Mouse (Mus musculus) stomach, postnatal 0 days (tissue): ENCODE measurements at regions not wholly inside any gene's neighbourhood (a gene's known extent, or its start where the extent isn't known, plus 50 kb on each side); places are given as distances from the start of the nearest gene placed in this dataset.

Experiments
- ATAC-seq: fragments of 200-750 bp; cut with Nextera tagmentation; 2 replicates; pipeline ENCODE4 v1.8.0; 2017; ENCODE audit not compliant: low FRiP score, low TSS enrichment
- DNase-seq: peaks from one replicate; pipeline ENCODE4 v3.0.0-alpha.2; 2016; ENCODE audit warnings: low spot score
- H3K27ac ChIP-seq: fragments of 300-500 bp; sonication (generic); replicated peaks from 2 replicates; pipeline ENCODE4 v1.5.1; 2014; ENCODE audit warnings: mild to moderate bottlenecking, control low read depth
- H3K27me3 ChIP-seq: fragments of 300-500 bp; sonication (generic); 2 replicates; pipeline ENCODE4 v1.6.1; 2014; ENCODE audit warnings: low read length; ENCODE audit not compliant: control insufficient read depth, insufficient read depth
- H3K36me3 ChIP-seq: fragments of 300-500 bp; sonication (generic); 2 replicates; pipeline ENCODE4 v1.6.1; 2014; ENCODE audit warnings: low read length, mixed read lengths; ENCODE audit not compliant: control insufficient read depth, insufficient read depth
- H3K4me1 ChIP-seq: fragments of 300-500 bp; sonication (generic); replicated peaks from 2 replicates; pipeline ENCODE4 v1.6.1; 2014; ENCODE audit warnings: antibody characterized with exemption; ENCODE audit not compliant: control insufficient read depth, insufficient read depth
- H3K4me2 ChIP-seq: fragments of 300-500 bp; sonication (generic); replicated peaks from 2 replicates; pipeline ENCODE4 v1.6.1; 2014; ENCODE audit warnings: low read depth, mild to moderate bottlenecking, control low read depth, moderate library complexity
- H3K4me3 ChIP-seq: fragments of 300-500 bp; sonication (generic); 2 replicates; pipeline ENCODE4 v1.5.1; 2014; ENCODE audit warnings: low read depth, low read length, control low read depth
- H3K9ac ChIP-seq: fragments of 300-500 bp; sonication (generic); 2 replicates; pipeline ENCODE4 v1.6.1; 2014; ENCODE audit warnings: mild to moderate bottlenecking, low read length, control low read depth, mixed read lengths
- H3K9me3 ChIP-seq: fragments of 300-500 bp; sonication (generic); 2 replicates; pipeline ENCODE4 v1.6.1; 2016; ENCODE audit warnings: low read length; ENCODE audit not compliant: control insufficient read depth
- CTCF ChIP-seq: IDR thresholded peaks from 2 replicates; pipeline ENCODE4 v1.5.1; 2016; ENCODE audit warnings: antibody characterized with exemption, low read depth, mild to moderate bottlenecking, moderate library complexity
- EP300 ChIP-seq: optimal IDR thresholded peaks from 2 replicates; pipeline ENCODE3; 2016; ENCODE audit warnings: antibody characterized with exemption
- WGBS: fragments of 180-500 bp; shearing (Covaris S2); extraction: QIAGEN DNeasy Blood & Tissue Kit; methylation state at CpG from one replicate; pipeline ENCODE4 v1.1.7; 2014; 5-methylcytosine and 5-hydroxymethylcytosine counted together

DNA sequence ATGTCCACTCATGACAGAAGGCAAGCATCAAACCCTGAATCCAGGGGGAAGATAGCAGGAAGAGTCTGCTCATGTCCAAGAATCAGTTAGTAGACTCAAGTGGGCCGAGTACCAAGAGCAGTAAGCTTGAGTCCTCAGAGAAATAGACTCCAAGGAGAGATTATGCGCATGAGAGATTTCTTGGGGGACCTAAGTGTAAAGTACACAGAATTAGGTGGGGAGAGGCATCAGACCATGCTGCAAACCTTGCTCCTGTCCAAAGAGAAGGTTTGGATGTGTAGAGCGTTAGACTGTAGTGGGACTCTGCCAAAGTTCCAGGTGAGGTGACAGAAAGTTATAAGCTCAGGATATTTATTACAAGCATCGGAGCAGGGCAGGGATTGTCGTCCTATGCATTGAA, 654.4 kb downstream of the Dhx35 start:
- Histone ChIP-seq H3K9me3 (no peaks in the 10 kb centered on the region), H3K4me2 (no peak overlapping the region), H3K36me3 (no peaks in the 10 kb centered on the region), H3K27me3 (no peaks in the 10 kb centered on the region), H3K4me1 (no peaks in the 10 kb centered on the region), H3K4me3 (no peak overlapping the region), H3K27ac (no peak overlapping the region), H3K9ac (no peak overlapping the region)
- ATAC-seq (no peak), DNase-seq (no peak)
- 77% methylated on average over 5 of the region's 5 CpGs for WGBS
- TF ChIP-seq CTCF: no peak

DNA sequence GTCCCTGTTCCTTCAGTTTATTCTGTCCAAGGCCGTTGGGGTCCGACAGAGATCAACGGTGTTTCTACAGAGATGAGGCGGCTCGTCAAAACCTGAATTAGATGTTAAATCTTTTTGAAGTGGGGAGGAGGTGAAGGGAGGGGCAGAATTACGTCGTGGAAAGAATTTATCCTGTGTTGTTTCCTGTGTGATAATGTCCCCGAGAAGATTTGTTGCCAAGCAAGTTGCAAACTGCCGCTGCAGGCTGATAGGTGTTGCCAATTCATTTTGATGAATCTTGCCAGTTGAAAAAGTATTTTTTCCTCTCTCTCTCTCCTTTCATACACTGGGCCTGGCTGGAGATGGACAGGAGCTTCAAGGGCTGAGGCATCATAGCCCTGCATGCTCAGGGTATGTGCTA, 656.8 kb downstream of the Dhx35 start:
- ATAC-seq: no peak
- Histone ChIP-seq H3K4me2 (no peak overlapping the region), H3K4me1 (no peaks in the 10 kb centered on the region), H3K4me3 (no peak overlapping the region), H3K27me3 (no peaks in the 10 kb centered on the region), H3K36me3 (no peaks in the 10 kb centered on the region), H3K9ac (no peak overlapping the region), H3K27ac (no peak overlapping the region), H3K9me3 (no peaks in the 10 kb centered on the region)
- DNase-seq: no peak
- TF ChIP-seq EP300: no peak
- TF ChIP-seq CTCF: no peak
- WGBS: 42% methylated on average over 9 of the region's 9 CpGs

DNA sequence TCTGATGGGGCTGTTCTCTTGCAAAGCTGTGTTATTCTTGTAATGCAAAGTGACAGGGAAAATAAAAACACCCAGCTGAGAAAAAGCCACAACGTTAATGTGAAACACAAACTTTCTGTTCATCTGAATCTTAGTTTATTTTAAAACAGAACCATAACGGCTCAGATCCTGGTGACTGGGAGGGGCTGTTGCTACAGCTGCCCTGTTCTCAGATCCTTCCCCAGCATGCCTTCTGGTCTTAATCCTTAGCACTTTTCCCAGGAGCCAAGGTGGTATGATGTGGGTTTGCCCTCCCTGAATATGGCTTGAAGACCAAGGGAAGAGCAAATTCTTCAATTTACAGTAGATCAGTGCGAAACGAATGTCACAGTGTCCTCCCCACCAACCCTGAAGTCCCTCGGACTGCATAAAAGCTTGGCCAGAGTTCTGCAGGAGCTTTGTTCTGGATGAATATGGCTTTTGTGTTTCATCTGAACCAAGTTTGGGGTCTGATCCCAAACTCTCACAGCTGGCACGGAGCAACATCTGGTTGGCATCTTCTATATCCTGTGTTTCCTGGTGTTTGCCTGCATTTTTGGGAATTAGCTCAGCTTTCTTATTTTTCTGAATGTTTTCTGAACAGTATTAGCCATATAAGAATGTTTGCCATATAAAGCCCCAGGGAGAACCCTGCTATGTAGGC, 686.9 kb downstream of the Dhx35 start:
- DNase-seq (no peak), ATAC-seq (no peak)
- no peak for TF ChIP-seq EP300
- TF ChIP-seq CTCF: no peak
- no peaks in the 10 kb centered on the region for H3K36me3 ChIP-seq
- H3K9ac ChIP-seq: no peak overlapping the region
- H3K4me1 ChIP-seq: no peaks in the 10 kb centered on the region
- WGBS: 59% methylated on average over 6 of the region's 6 CpGs
- no peak overlapping the region for H3K4me3 ChIP-seq
- H3K27ac ChIP-seq: no peak overlapping the region
- no peak overlapping the region for H3K4me2 ChIP-seq
- H3K27me3 ChIP-seq: no peaks in the 10 kb centered on the region
- H3K9me3 ChIP-seq: no peaks in the 10 kb centered on the region

DNA sequence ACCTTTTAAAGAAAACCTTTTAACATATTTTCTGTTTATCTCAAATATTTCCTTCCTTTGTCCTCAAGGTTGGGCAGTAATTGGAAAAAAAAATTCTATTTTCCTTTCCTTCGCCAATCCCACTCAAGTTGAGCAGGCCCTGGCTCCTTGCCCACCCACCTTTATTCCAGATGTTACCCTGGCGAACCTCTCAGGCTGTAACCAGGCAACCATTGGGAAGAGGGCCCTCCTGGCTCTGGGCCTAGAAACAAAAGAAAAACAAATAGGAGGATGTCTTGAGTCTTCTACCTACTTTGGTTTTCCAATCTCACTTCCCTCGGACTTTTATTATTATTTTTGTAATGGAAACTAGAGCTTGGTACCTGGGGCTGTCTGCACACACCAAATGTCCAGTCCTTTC, 696.5 kb downstream of the Dhx35 start:
- H3K27me3 ChIP-seq: no peaks in the 10 kb centered on the region
- H3K9me3 ChIP-seq: no peaks in the 10 kb centered on the region
- no peak overlapping the region for H3K4me2 ChIP-seq
- 24% methylated on average over 3 of the region's 3 CpGs for WGBS
- H3K4me1 ChIP-seq: no peaks in the 10 kb centered on the region
- no peaks in the 10 kb centered on the region for H3K36me3 ChIP-seq
- H3K9ac ChIP-seq: no peak overlapping the region
- no peak overlapping the region for H3K4me3 ChIP-seq
- DNase-seq (no peak), ATAC-seq (no peak)
- no peak overlapping the region for H3K27ac ChIP-seq
- TF ChIP-seq CTCF (no peak), EP300 (no peak)

DNA sequence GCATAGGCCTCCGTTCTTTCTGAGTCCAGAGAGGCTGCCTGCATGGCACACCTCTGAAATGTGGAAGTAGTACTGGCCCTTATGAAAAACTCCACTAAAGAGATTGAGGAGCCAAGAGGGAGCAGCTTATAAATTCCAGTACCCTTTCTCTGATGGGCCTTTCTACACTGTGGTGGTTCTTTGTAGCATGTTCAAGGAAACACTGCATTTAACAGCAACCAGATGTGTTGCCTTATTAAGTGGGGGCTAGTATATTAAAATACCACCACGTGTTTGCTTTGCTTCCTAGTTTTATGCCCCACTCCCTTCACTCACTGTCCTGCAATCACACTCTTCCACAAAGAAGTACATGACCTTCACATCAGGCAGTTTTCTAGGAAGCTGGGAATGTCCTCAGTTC, 704.1 kb downstream of the Dhx35 start:
- DNase-seq: no peak

DNA sequence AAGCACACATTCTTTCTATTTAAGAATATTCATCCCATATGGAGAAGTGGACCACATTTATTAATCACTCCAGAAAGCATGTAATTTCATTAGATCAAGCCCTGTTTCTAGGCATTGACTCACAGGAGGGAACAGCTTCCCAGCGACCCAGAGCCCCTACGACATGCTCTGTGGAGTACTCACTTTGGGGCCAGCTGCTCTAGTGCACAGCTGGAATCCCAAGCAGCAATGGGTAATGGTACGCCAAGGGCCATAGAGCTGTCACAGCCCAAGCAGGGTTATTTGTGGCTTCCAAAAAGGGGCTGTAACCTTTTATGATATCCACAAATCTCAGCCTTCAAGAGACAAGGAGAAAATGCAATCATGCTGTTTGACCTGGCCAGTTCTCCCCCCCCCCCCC, 706.4 kb downstream of the Dhx35 start:
- no peak overlapping the region for H3K9ac ChIP-seq
- DNase-seq (no peak), ATAC-seq (no peak)
- no peak overlapping the region for H3K4me3 ChIP-seq
- H3K9me3 ChIP-seq: no peaks in the 10 kb centered on the region
- H3K27me3 ChIP-seq: no peaks in the 10 kb centered on the region
- WGBS: 57% methylated on average over 3 of the region's 3 CpGs
- H3K36me3 ChIP-seq: no peaks in the 10 kb centered on the region
- H3K4me2 ChIP-seq: no peak overlapping the region
- H3K4me1 ChIP-seq: no peaks in the 10 kb centered on the region
- no peak for TF ChIP-seq CTCF
- TF ChIP-seq EP300: no peak
- no peak overlapping the region for H3K27ac ChIP-seq

More for the DNA sequence above, 704.1 kb downstream of the Dhx35 start:
- Histone ChIP-seq H3K9me3 (no peaks in the 10 kb centered on the region), H3K36me3 (no peaks in the 10 kb centered on the region), H3K4me1 (no peaks in the 10 kb centered on the region), H3K4me2 (no peak overlapping the region), H3K27me3 (no peaks in the 10 kb centered on the region), H3K27ac (no peak overlapping the region), H3K4me3 (no peak overlapping the region), H3K9ac (no peak overlapping the region)
- ATAC-seq: no peak
- no peak for TF ChIP-seq CTCF
- no peak for TF ChIP-seq EP300
- WGBS: 69% methylated on average over 2 of the region's 2 CpGs
